8 mouse cellular contexts compared by ENCODE assay signal in genomic region chr15:79075658-79076365, GRCm38 (mm10). TPM values are rescaled to one million over a fixed set of nuclear protein-coding genes. Genes with fewer than 3 reads are reported as not detected.
A peak's percentile ranks its signal among the peaks of the same experiment; 100 is the strongest.
DNase-seq lines count a peak whose midpoint lies in the region; ATAC-seq and TF ChIP-seq lines count a peak whose summit lies in the region.

No protein-coding gene starts in this region.

- H3K4me2 ChIP-seq in midbrain, embryonic 11.5 days: peak overlapping the region; percentile 88

- H3K4me1 ChIP-seq in kidney, adult 2 months (ENCODE audit: control insufficient read depth, insufficient read depth, low read length): peaks cover 7% of the 10 kb centered on the region; the same call in 1 of the 2 replicates
- peaks cover 30% of the 10 kb centered on the region for H3K4me1 ChIP-seq in hindbrain, embryonic 10.5 days (replicated peaks)
- peaks cover 7% of the 10 kb centered on the region for H3K4me1 ChIP-seq in midbrain, embryonic 11.5 days (ENCODE audit: control insufficient read depth, insufficient read depth, low read length)

- ATAC-seq in midbrain, embryonic 11.5 days (ENCODE audit: low FRiP score): no peak

- WGBS in kidney, adult 2 months: 24% methylated on average over 15 of the region's 15 CpGs
- WGBS in hindbrain, embryonic 10.5 days: 43% methylated on average over 15 of the region's 15 CpGs
- 41% methylated on average over 15 of the region's 15 CpGs for WGBS in midbrain, embryonic 11.5 days

- H3K4me3 ChIP-seq in kidney, adult 2 months (ENCODE audit: insufficient read depth, low read depth, low read length): peak overlapping the region; percentile 84
- peak overlapping the region; percentile 69 for H3K4me3 ChIP-seq in hindbrain, embryonic 10.5 days
- peak overlapping the region; percentile 92 for H3K4me3 ChIP-seq in midbrain, embryonic 11.5 days (ENCODE audit: low read depth, low read length)

- no peak for TF ChIP-seq CTCF in kidney, adult 2 months (conservative IDR thresholded peaks at IDR 0.05; ENCODE audit: insufficient read depth, insufficient read length, low read depth, low read length)

- H3K27ac ChIP-seq in kidney, adult 2 months (ENCODE audit: insufficient read depth, low read depth, low read length): peak overlapping the region; percentile 30; the same call in 1 of the 2 replicates
- peak overlapping the region; percentile 87 for H3K27ac ChIP-seq in hindbrain, embryonic 10.5 days
- H3K27ac ChIP-seq in midbrain, embryonic 11.5 days (ENCODE audit: low read depth, low read length): no peak overlapping the region

- TF ChIP-seq POLR2A in kidney, adult 2 months (IDR thresholded peaks at IDR 0.05; ENCODE audit: low read depth, low read length): no peak

- peak overlapping the region; percentile 87 for H3K9ac ChIP-seq in midbrain, embryonic 11.5 days (ENCODE audit: low read length)

- DNase-seq in kidney, adult 2 months: no peak
- no peak for DNase-seq in kidney, postnatal 25 days
- DNase-seq in R1 (ENCODE audit: low read depth, low spot score): peak; percentile 63
- no peak for DNase-seq in hindbrain, embryonic 10.5 days (ENCODE audit: low spot score)
- no peak for DNase-seq in midbrain, embryonic 11.5 days (ENCODE audit: low spot score, missing footprints)
- DNase-seq in layer of hippocampus, adult 11-12 months (ENCODE audit: low spot score): no peak
- DNase-seq in frontal cortex, postnatal 10 days (ENCODE audit: low spot score in 2 of 2): no peak
- no peak for DNase-seq in urinary bladder, postnatal 10 days (ENCODE audit: low spot score)

- H3K36me3 ChIP-seq in kidney, adult 2 months (ENCODE audit: control insufficient read depth, insufficient read depth, low read length): no peaks in the 10 kb centered on the region; the same call in 1 of the 2 replicates
- H3K36me3 ChIP-seq in hindbrain, embryonic 10.5 days: peaks cover 48% of the 10 kb centered on the region
- peaks cover 27% of the 10 kb centered on the region for H3K36me3 ChIP-seq in midbrain, embryonic 11.5 days (ENCODE audit: control insufficient read depth, insufficient read depth, low read length)

- no peaks in the 10 kb centered on the region for H3K9me3 ChIP-seq in hindbrain, embryonic 10.5 days
- no peaks in the 10 kb centered on the region for H3K9me3 ChIP-seq in midbrain, embryonic 11.5 days (ENCODE audit: control insufficient read depth, low read length)

- no peaks in the 10 kb centered on the region for H3K27me3 ChIP-seq in kidney, adult 2 months (replicated peaks; ENCODE audit: control insufficient read depth, insufficient read depth, low read length)
- no peaks in the 10 kb centered on the region for H3K27me3 ChIP-seq in hindbrain, embryonic 10.5 days (ENCODE audit: insufficient read depth, poor library complexity, severe bottlenecking)
- H3K27me3 ChIP-seq in midbrain, embryonic 11.5 days (ENCODE audit: control insufficient read depth, insufficient read depth, low read length): no peaks in the 10 kb centered on the region

RNA-seq across cellular contexts. Expression of gene Eif3l, which starts 0.8 kb away (rescaled TPM):
- 172 and 183 TPM in 2 replicates for polyA plus RNA-seq in kidney, adult 2 months (2012; rRNA removed)
- polyA plus RNA-seq in hindbrain, embryonic 10.5 days (2016; fragmentation: Nextera tagmentation; extraction: Ambion mirVana): 238 and 262 TPM in 2 replicates
- polyA plus RNA-seq in midbrain, embryonic 11.5 days (2014; fragmentation: Nextera tagmentation; extraction: Ambion mirVana): 242 and 251 TPM in 2 replicates

RNA-seq across cellular contexts. Expression of gene Ankrd54, which starts 13.1 kb away (rescaled TPM):
- polyA plus RNA-seq in kidney, adult 2 months (2012; rRNA removed): 38.9 and 52.2 TPM in 2 replicates
- polyA plus RNA-seq in hindbrain, embryonic 10.5 days (2016; fragmentation: Nextera tagmentation; extraction: Ambion mirVana): 65.9 and 78.2 TPM in 2 replicates
- 52.7 and 53.5 TPM in 2 replicates for polyA plus RNA-seq in midbrain, embryonic 11.5 days (2014; fragmentation: Nextera tagmentation; extraction: Ambion mirVana)

RNA-seq across cellular contexts. Expression of gene Micall1, which starts 32.9 kb away (rescaled TPM):
- 23.3 and 24.5 TPM in 2 replicates for polyA plus RNA-seq in kidney, adult 2 months (2012; rRNA removed)
- polyA plus RNA-seq in hindbrain, embryonic 10.5 days (2016; fragmentation: Nextera tagmentation; extraction: Ambion mirVana): 7.0 and 8.8 TPM in 2 replicates
- 5.2 and 5.4 TPM in 2 replicates for polyA plus RNA-seq in midbrain, embryonic 11.5 days (2014; fragmentation: Nextera tagmentation; extraction: Ambion mirVana)

RNA-seq across cellular contexts. Expression of gene Galr3, which starts 34.1 kb away (rescaled TPM):
- polyA plus RNA-seq in kidney, adult 2 months (2012; rRNA removed): 0.64 and 1.2 TPM in 2 replicates
- not detected in 2 replicates for polyA plus RNA-seq in hindbrain, embryonic 10.5 days (2016; fragmentation: Nextera tagmentation; extraction: Ambion mirVana)
- not detected in 2 replicates for polyA plus RNA-seq in midbrain, embryonic 11.5 days (2014; fragmentation: Nextera tagmentation; extraction: Ambion mirVana)

RNA-seq across cellular contexts. Expression of gene H1f0, which starts 47.6 kb away (rescaled TPM):
- polyA plus RNA-seq in kidney, adult 2 months (2012; rRNA removed): 123 and 145 TPM in 2 replicates
- 447 and 561 TPM in 2 replicates for polyA plus RNA-seq in hindbrain, embryonic 10.5 days (2016; fragmentation: Nextera tagmentation; extraction: Ambion mirVana)
- 355 and 376 TPM in 2 replicates for polyA plus RNA-seq in midbrain, embryonic 11.5 days (2014; fragmentation: Nextera tagmentation; extraction: Ambion mirVana)
